Comparison of ENCODE assay signal across 18 mouse cellular contexts in the genomic region with DNA sequence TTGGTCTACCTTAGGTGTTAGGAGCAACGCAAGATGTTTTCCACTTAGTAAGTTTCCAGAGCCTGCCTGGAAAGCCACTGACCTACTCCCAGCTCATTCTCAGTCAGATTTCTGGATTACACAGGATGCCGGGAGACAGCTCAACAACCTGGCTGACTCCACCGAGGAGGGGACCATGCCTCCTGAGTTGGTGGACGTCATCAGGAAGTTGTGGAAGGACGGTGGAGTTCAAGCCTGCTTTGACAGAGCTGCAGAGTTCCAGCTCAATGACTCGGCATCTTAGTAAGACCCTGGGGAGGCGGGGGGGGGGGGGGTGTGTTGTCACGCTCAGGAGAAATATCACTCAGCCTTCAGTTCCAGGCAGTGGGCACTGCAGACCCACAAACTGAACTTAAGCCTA. TPM values are rescaled to one million over a fixed set of nuclear protein-coding genes. Genes with fewer than 3 reads are reported as not detected.
DNase-seq lines count a peak whose midpoint lies in the region; ATAC-seq and TF ChIP-seq lines count a peak whose summit lies in the region.
"Had no signal": no experiment of that assay in that cellular context is flagged by ENCODE, and none has a peak within 500 bp of the region (broad histone marks: within the 10 kb centered on the region; RNA-seq: fewer than 3 reads in every experiment).

No protein-coding gene starts in this region.

- TF ChIP-seq CTCF in liver, postnatal 0 days (IDR thresholded peaks at IDR 0.05; ENCODE audit: low read depth), result no peak

- no peaks in the 10 kb centered on the region for H3K27me3 ChIP-seq in heart, embryonic 14.5 days (ENCODE audit: control insufficient read depth, insufficient read depth, low read length)
- H3K27me3 ChIP-seq in liver, postnatal 0 days (ENCODE audit: insufficient read depth, low read length), result no peaks in the 10 kb centered on the region
- no peaks in the 10 kb centered on the region for H3K27me3 ChIP-seq in kidney, embryonic 16.5 days (ENCODE audit: insufficient read depth, low read length)
- H3K27me3 ChIP-seq: limb, embryonic 15.5 days had no signal

- H3K4me2 ChIP-seq in heart, embryonic 14.5 days (ENCODE audit: low read length), result no peak overlapping the region
- peak overlapping the region; percentile 55 for H3K4me2 ChIP-seq in liver, postnatal 0 days (ENCODE audit: low read depth, low read length)
- no peak overlapping the region for H3K4me2 ChIP-seq in kidney, embryonic 16.5 days (replicated peaks; ENCODE audit: low read depth, low read length)
- H3K4me2 ChIP-seq: limb, embryonic 15.5 days had no signal

- H3K9ac ChIP-seq in heart, embryonic 14.5 days (ENCODE audit: low read length), result no peak overlapping the region
- H3K9ac ChIP-seq in liver, postnatal 0 days (replicated peaks), result peak overlapping the region; percentile 43
- no peak overlapping the region for H3K9ac ChIP-seq in kidney, embryonic 16.5 days (replicated peaks; ENCODE audit: low read length)
- H3K9ac ChIP-seq: limb, embryonic 15.5 days had no signal

- TF ChIP-seq EP300 in liver, postnatal 0 days (IDR thresholded peaks at IDR 0.05; ENCODE audit: low read depth), result no peak

- no peaks in the 10 kb centered on the region for H3K36me3 ChIP-seq in heart, embryonic 14.5 days (ENCODE audit: control insufficient read depth, insufficient read depth, low read length)
- no peaks in the 10 kb centered on the region for H3K36me3 ChIP-seq in liver, postnatal 0 days (replicated peaks; ENCODE audit: insufficient read depth, low read length)
- H3K36me3 ChIP-seq in kidney, embryonic 16.5 days (ENCODE audit: insufficient read depth, low read length), result no peaks in the 10 kb centered on the region
- H3K36me3 ChIP-seq: limb, embryonic 15.5 days had no signal

- H3K4me1 ChIP-seq in heart, embryonic 14.5 days (ENCODE audit: control insufficient read depth in 2 of 2, insufficient read depth in 2 of 2, low read length in 2 of 2), result no peaks in the 10 kb centered on the region; a peak in 1 of 4 replicates
- H3K4me1 ChIP-seq in liver, postnatal 0 days (ENCODE audit: insufficient read depth), result peaks cover 54% of the 10 kb centered on the region
- peaks cover 4% of the 10 kb centered on the region; the same call in 1 of the 2 replicates for H3K4me1 ChIP-seq in kidney, embryonic 16.5 days (ENCODE audit: insufficient read depth, low read length)
- H3K4me1 ChIP-seq: limb, embryonic 15.5 days had no signal

- intact Hi-C loops in heart, postnatal 10 days (cut with DNase I), result no loop called here

- no peak overlapping the region for H3K27ac ChIP-seq in heart, embryonic 14.5 days (replicated peaks in 1 of 2; ENCODE audit: control insufficient read depth in 1 of 2, insufficient read depth in 1 of 2, low read depth in 2 of 2, low read length in 2 of 2)
- peak overlapping the region; percentile 98 for H3K27ac ChIP-seq in liver, postnatal 0 days (ENCODE audit: low read depth)
- no peak overlapping the region for H3K27ac ChIP-seq in kidney, embryonic 16.5 days (ENCODE audit: low read length)
- H3K27ac ChIP-seq: limb, embryonic 15.5 days had no signal

- ATAC-seq in heart, embryonic 14.5 days (ENCODE audit: insufficient number of reproducible peaks, insufficient read depth, low FRiP score, low read depth), result 0 out of 2 replicates have a peak, but pooled peaks have one; percentile 47
- peak; percentile 30; the same call in 1 of the 2 replicates for ATAC-seq in granulocyte monocyte progenitor cell, adult 5-6 weeks (replicated peaks; ENCODE audit: poor library complexity, severe bottlenecking)
- peak; percentile 56 for ATAC-seq in liver, postnatal 0 days
- ATAC-seq in kidney, embryonic 16.5 days (ENCODE audit: low FRiP score, low TSS enrichment), result no peak

- H3K4me3 ChIP-seq in heart, embryonic 14.5 days (ENCODE audit: control insufficient read depth in 1 of 2, insufficient read depth in 1 of 2, low read depth in 1 of 2, low read length in 2 of 2), result no peak overlapping the region
- no peak overlapping the region for H3K4me3 ChIP-seq in liver, postnatal 0 days (ENCODE audit: low read depth, low read length)
- no peak overlapping the region for H3K4me3 ChIP-seq in kidney, embryonic 16.5 days (ENCODE audit: low read length)
- H3K4me3 ChIP-seq: limb, embryonic 15.5 days had no signal

- DNase-seq in heart, postnatal 10 days, result no peak
- peak; percentile 50 for DNase-seq in c-Kit-negative CD71-positive TER-119-positive erythroid progenitor cells, embryonic 14.5 days (ENCODE audit: low read depth, low spot score)
- DNase-seq in liver, postnatal 0 days, result peak; percentile 46
- no peak for DNase-seq in Muller cell, postnatal 12 days (ENCODE audit: inconsistent ontology term)
- DNase-seq in frontal cortex, postnatal 10 days (ENCODE audit: low spot score in 2 of 2), result no peak
- DNase-seq: cerebellum, postnatal 10 days; gastrocnemius, postnatal 36 days; heart, postnatal 36 days; kidney, adult 9 months; lung, postnatal 14 days; midbrain, embryonic 14.5 days; thymus, postnatal 36 days had no signal

- H3K9me3 ChIP-seq in heart, embryonic 14.5 days (ENCODE audit: control insufficient read depth, low read length), result no peaks in the 10 kb centered on the region
- H3K9me3 ChIP-seq in liver, postnatal 0 days (ENCODE audit: low read length), result no peaks in the 10 kb centered on the region
- no peaks in the 10 kb centered on the region for H3K9me3 ChIP-seq in kidney, embryonic 16.5 days (ENCODE audit: low read length)
- H3K9me3 ChIP-seq: limb, embryonic 15.5 days had no signal

- 42% methylated on average over 8 of the region's 8 CpGs for WGBS in heart, embryonic 14.5 days
- WGBS in liver, postnatal 0 days (ENCODE audit: insufficient replicate concordance), result 27% methylated on average over 8 of the region's 8 CpGs
- 41% methylated on average over 8 of the region's 8 CpGs for WGBS in kidney, embryonic 16.5 days

RNA-seq across cellular contexts. Expression of a gene that starts 3.6 kb away (rescaled TPM):
- 0.59 and 0.73 TPM in 2 replicates for polyA plus RNA-seq in heart, embryonic 14.5 days (2014; fragmentation: Nextera tagmentation; extraction: Ambion mirVana)
- under 1 TPM in 1 of 2 experiments, not detected in 1; 0.38 TPM for total RNA-seq in heart, postnatal 10 days (2021)
- 1.9 and 2.2 TPM in 2 replicates for total RNA-seq in granulocyte monocyte progenitor cell, adult 5-6 weeks (2014; fragmentation: Nextera tagmentation)
- 2.5 TPM in 1 of 2 replicates, not detected in the other for total RNA-seq in granulocyte monocyte progenitor cell, adult 5-6 weeks (2017)
- polyA plus RNA-seq in liver, postnatal 0 days (2015; fragmentation: Nextera tagmentation; extraction: Ambion mirVana), result 1.6 and 1.7 TPM in 2 replicates
- 0.84 and 1.9 TPM in 2 replicates for polyA plus RNA-seq in kidney, embryonic 16.5 days (2015; fragmentation: Nextera tagmentation; extraction: Ambion mirVana)
- total RNA-seq: heart, postnatal 36 days; layer of hippocampus, adult 18-20 months; left cerebral cortex, postnatal 10 days had no signal

RNA-seq across cellular contexts. Expression of a gene that starts 9.8 kb away (rescaled TPM):
- polyA plus RNA-seq in heart, embryonic 14.5 days (2014; fragmentation: Nextera tagmentation; extraction: Ambion mirVana), result 15.3 and 20.3 TPM in 2 replicates
- total RNA-seq in heart, postnatal 10 days (2021), result 10 to 100 TPM; 12.2 to 14.7 TPM
- total RNA-seq in granulocyte monocyte progenitor cell, adult 5-6 weeks (2014; fragmentation: Nextera tagmentation), result 126 and 158 TPM in 2 replicates
- 54.6 and 69.6 TPM in 2 replicates for total RNA-seq in granulocyte monocyte progenitor cell, adult 5-6 weeks (2017)
- polyA plus RNA-seq in liver, postnatal 0 days (2015; fragmentation: Nextera tagmentation; extraction: Ambion mirVana), result 17.3 and 23.0 TPM in 2 replicates
- polyA plus RNA-seq in kidney, embryonic 16.5 days (2015; fragmentation: Nextera tagmentation; extraction: Ambion mirVana), result 69.7 and 69.8 TPM in 2 replicates

RNA-seq across cellular contexts. Expression of a gene that starts 49.7 kb away (rescaled TPM):
- 71.4 and 74.0 TPM in 2 replicates for polyA plus RNA-seq in heart, embryonic 14.5 days (2014; fragmentation: Nextera tagmentation; extraction: Ambion mirVana)
- 10 to 100 TPM; 35.1 to 37.9 TPM for total RNA-seq in heart, postnatal 10 days (2021)
- 82.3 and 93.1 TPM in 2 replicates for total RNA-seq in granulocyte monocyte progenitor cell, adult 5-6 weeks (2014; fragmentation: Nextera tagmentation)
- total RNA-seq in granulocyte monocyte progenitor cell, adult 5-6 weeks (2017), result 139 and 189 TPM in 2 replicates
- polyA plus RNA-seq in liver, postnatal 0 days (2015; fragmentation: Nextera tagmentation; extraction: Ambion mirVana), result 41.9 and 49.1 TPM in 2 replicates
- 188 and 196 TPM in 2 replicates for polyA plus RNA-seq in kidney, embryonic 16.5 days (2015; fragmentation: Nextera tagmentation; extraction: Ambion mirVana)

RNA-seq across cellular contexts. Expression of a gene that starts 51.5 kb away (rescaled TPM):
- 15.6 and 17.4 TPM in 2 replicates for polyA plus RNA-seq in heart, embryonic 14.5 days (2014; fragmentation: Nextera tagmentation; extraction: Ambion mirVana)
- total RNA-seq in heart, postnatal 10 days (2021), result 10 to 100 TPM; 11.1 to 13.3 TPM
- 21.7 and 31.2 TPM in 2 replicates for total RNA-seq in granulocyte monocyte progenitor cell, adult 5-6 weeks (2014; fragmentation: Nextera tagmentation)
- 16.3 and 35.5 TPM in 2 replicates for total RNA-seq in granulocyte monocyte progenitor cell, adult 5-6 weeks (2017)
- polyA plus RNA-seq in liver, postnatal 0 days (2015; fragmentation: Nextera tagmentation; extraction: Ambion mirVana), result 12.9 and 13.5 TPM in 2 replicates
- 19.8 and 20.4 TPM in 2 replicates for polyA plus RNA-seq in kidney, embryonic 16.5 days (2015; fragmentation: Nextera tagmentation; extraction: Ambion mirVana)

RNA-seq across cellular contexts. Expression of a gene that starts 58.5 kb away (rescaled TPM):
- polyA plus RNA-seq in heart, embryonic 14.5 days (2014; fragmentation: Nextera tagmentation; extraction: Ambion mirVana), result 0.24 TPM in 1 of 2 replicates, not detected in the other
- total RNA-seq in heart, postnatal 10 days (2021), result not detected
- not detected in 2 replicates for total RNA-seq in granulocyte monocyte progenitor cell, adult 5-6 weeks (2014; fragmentation: Nextera tagmentation)
- not detected in 2 replicates for total RNA-seq in granulocyte monocyte progenitor cell, adult 5-6 weeks (2017)
- polyA plus RNA-seq in liver, postnatal 0 days (2015; fragmentation: Nextera tagmentation; extraction: Ambion mirVana), result not detected in 2 replicates
- 0.06 and 0.08 TPM in 2 replicates for polyA plus RNA-seq in kidney, embryonic 16.5 days (2015; fragmentation: Nextera tagmentation; extraction: Ambion mirVana)
- total RNA-seq: gastrocnemius, postnatal 36 days; heart, postnatal 36 days had no signal

Comparison
In these comparisons a context has a peak if more than half of its experiments do, and no peak if none do; other contexts are left out.
1. DNase-seq: peak in c-Kit-negative CD71-positive TER-119-positive erythroid progenitor cells, embryonic 14.5 days (single experiment) and liver, postnatal 0 days (single experiment); none in heart, postnatal 10 days (0 of 2), Muller cell, postnatal 12 days (single experiment) and frontal cortex, postnatal 10 days (0 of 2).